Mouse (Mus musculus) hindbrain, embryonic 14.5 days (tissue): ENCODE results near the gene Edn1. TPM values are rescaled to one million over a fixed set of nuclear protein-coding genes. Genes with fewer than 3 reads are reported as not detected.

Experiments
- ATAC-seq: fragments of 200-750 bp; cut with Nextera tagmentation; 2 replicates; pipeline ENCODE4 v1.8.0; 2017; ENCODE audit warnings: moderate number of reproducible peaks, mild to moderate bottlenecking, moderate TSS enrichment, moderate library complexity; ENCODE audit not compliant: low FRiP score
- DNase-seq: peaks from one replicate; pipeline ENCODE4 v3.0.0-alpha.2; 2015; ENCODE audit warnings: low spot score
- H3K27ac ChIP-seq: fragments of 300-500 bp; sonication (generic); 2 replicates; pipeline ENCODE4 v1.5.1; 2014; ENCODE audit warnings: mild to moderate bottlenecking, moderate library complexity
- H3K27me3 ChIP-seq: fragments of 300-500 bp; sonication (generic); 2 replicates; pipeline ENCODE4 v1.6.1; 2014; ENCODE audit warnings: mild to moderate bottlenecking, low read length, mixed read lengths; ENCODE audit not compliant: control insufficient read depth, insufficient read depth
- H3K36me3 ChIP-seq: fragments of 300-500 bp; sonication (generic); replicated peaks from 2 replicates; pipeline ENCODE4 v1.6.1; 2014; ENCODE audit not compliant: control insufficient read depth, insufficient read depth
- H3K4me1 ChIP-seq: fragments of 300-500 bp; sonication (generic); replicated peaks from 2 replicates; pipeline ENCODE4 v1.6.1; 2014; ENCODE audit warnings: antibody characterized with exemption, low read length, mixed read lengths; ENCODE audit not compliant: control insufficient read depth, insufficient read depth
- H3K4me2 ChIP-seq: fragments of 300-500 bp; sonication (generic); replicated peaks from 2 replicates; pipeline ENCODE4 v1.6.1; 2014; ENCODE audit warnings: mild to moderate bottlenecking, moderate library complexity
- H3K4me3 ChIP-seq: fragments of 300-500 bp; sonication (generic); replicated peaks from 2 replicates; pipeline ENCODE4 v1.5.1; 2014; ENCODE audit warnings: mild to moderate bottlenecking, low read length
- H3K9ac ChIP-seq: fragments of 300-500 bp; sonication (generic); 2 replicates; pipeline ENCODE4 v1.6.1; 2014
- H3K9me3 ChIP-seq: fragments of 300-500 bp; sonication (generic); 2 replicates; pipeline ENCODE4 v1.6.1; 2016; ENCODE audit warnings: low read length; ENCODE audit not compliant: control insufficient read depth
- WGBS: fragments of 180-500 bp; shearing (Covaris S2); extraction: QIAGEN DNeasy Blood & Tissue Kit; methylation state at CpG from one replicate; pipeline ENCODE4 v1.1.7; 2014; 5-methylcytosine and 5-hydroxymethylcytosine counted together
- polyA plus RNA-seq: library from polyadenylated mRNA; unstranded; fragments of >200 nt; fragmentation: Nextera tagmentation; extraction: Ambion mirVana; gene quantifications from 2 replicates; pipeline ENCODE4 v1.2.1, GENCODE M21; 2014

Edn1 gene
- polyA plus RNA-seq, 1 experiment from 2014 or later = 3.1 TPM

- DNase-seq (no peak), ATAC-seq (no peak)
- Histone ChIP-seq H3K9ac (no peak overlapping the region), H3K27me3 (peaks cover 10% of the 10 kb centered on the region), H3K27ac (no peak overlapping the region), H3K4me3 (no peak overlapping the region), H3K4me1 (no peaks in the 10 kb centered on the region), H3K9me3 (no peaks in the 10 kb centered on the region), H3K4me2 (no peak overlapping the region), H3K36me3 (no peaks in the 10 kb centered on the region)
- WGBS = 73% methylated on average over 16 of the region's 16 CpGs
Observed at GRCm38 (mm10) chr13:42308368-42309103, 7.3 kb downstream of the Edn1 start.

DNA sequence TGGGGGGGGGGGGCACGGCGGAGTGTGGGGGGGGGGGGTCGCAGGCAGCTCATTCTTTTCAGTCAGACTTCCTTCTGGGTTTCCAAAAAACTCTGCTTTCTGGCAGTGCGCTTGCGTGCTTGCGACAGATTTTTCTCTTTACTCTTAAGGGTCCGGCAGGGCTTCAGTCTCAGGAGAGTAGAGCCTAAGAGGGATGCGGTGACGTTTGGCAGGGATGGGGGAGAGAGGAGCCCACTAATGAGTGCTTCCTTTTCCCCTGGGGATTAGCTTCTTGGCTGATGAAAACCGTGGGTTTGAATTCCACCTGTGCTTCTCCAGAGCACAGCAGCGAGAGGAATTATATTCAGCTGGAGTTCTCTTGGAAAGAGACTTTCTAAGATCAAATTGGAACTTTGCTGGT, 8.5 kb downstream of the Edn1 start:
- no peak for ATAC-seq
- Histone ChIP-seq H3K9me3 (no peaks in the 10 kb centered on the region), H3K27ac (no peak overlapping the region), H3K4me3 (no peak overlapping the region), H3K36me3 (no peaks in the 10 kb centered on the region), H3K4me2 (no peak overlapping the region), H3K9ac (no peak overlapping the region), H3K27me3 (0 out of 2 replicates have a peak, but pooled peaks cover 3% of the 10 kb centered on the region), H3K4me1 (no peaks in the 10 kb centered on the region)
- WGBS = 28% methylated on average over 11 of the region's 11 CpGs
- DNase-seq = no peak

DNA sequence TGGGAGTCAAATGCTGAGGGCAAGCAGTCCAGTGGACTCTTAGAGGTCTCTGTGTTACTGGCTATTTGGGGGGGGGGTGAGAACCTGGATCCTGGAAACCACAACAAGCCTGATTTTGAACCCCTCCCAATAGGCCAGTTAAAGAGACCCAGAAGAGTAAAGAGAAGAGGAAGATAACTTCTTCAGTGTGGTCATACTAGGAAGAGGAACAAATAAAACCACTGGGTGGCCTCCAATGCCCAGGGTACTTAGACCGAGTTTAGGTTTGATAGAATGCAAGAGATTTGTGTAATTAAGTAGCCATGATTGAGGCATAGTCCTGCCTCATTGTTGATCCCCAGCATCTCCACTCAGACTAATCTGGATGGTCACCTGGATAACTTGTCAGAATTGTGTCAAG, 14.4 kb downstream of the Edn1 start:
- no peak overlapping the region for H3K4me2 ChIP-seq
- H3K27me3 ChIP-seq = no peaks in the 10 kb centered on the region
- no peak overlapping the region for H3K4me3 ChIP-seq
- no peaks in the 10 kb centered on the region for H3K9me3 ChIP-seq
- no peaks in the 10 kb centered on the region for H3K36me3 ChIP-seq
- H3K4me1 ChIP-seq = no peaks in the 10 kb centered on the region
- WGBS = 61% methylated on average over 1 of the region's 1 CpGs
- no peak for ATAC-seq
- H3K27ac ChIP-seq = no peak overlapping the region
- DNase-seq = no peak
- no peak overlapping the region for H3K9ac ChIP-seq

DNA sequence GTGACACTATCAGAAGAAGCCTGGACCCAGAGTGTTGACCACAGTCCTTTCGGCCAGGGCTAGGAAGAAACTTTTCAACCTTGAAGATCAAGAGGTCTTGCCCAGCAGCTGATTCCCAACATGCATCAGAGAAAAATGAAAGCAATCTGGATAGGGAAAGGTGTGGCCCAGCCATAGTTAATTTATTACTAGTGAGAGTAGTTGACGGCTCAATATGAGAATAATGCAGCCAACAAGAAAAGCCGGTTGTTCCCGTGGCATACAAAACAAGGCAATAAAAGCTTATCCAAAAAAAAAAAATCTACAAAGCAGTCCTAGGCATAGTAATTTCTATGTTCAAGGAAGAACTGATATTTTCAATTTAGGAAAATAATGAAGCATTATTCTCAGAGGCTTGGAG, 16.5 kb downstream of the Edn1 start:
- no peak for DNase-seq
- WGBS = 92% methylated on average over 4 of the region's 4 CpGs

GRCm38 (mm10) chr13:42328576-42328975, 27.3 kb downstream of the Edn1 start:
- no peak overlapping the region for H3K9ac ChIP-seq
- DNase-seq (no peak), ATAC-seq (no peak)
- H3K27me3 ChIP-seq = no peaks in the 10 kb centered on the region
- H3K4me3 ChIP-seq = no peak overlapping the region
- H3K9me3 ChIP-seq = peaks cover 9% of the 10 kb centered on the region; the same call in 1 of the 2 replicates
- no peak overlapping the region for H3K27ac ChIP-seq
- no peak overlapping the region for H3K4me2 ChIP-seq
- H3K4me1 ChIP-seq = no peaks in the 10 kb centered on the region
- no peaks in the 10 kb centered on the region for H3K36me3 ChIP-seq
- WGBS = 91% methylated on average over 2 of the region's 2 CpGs

More for the DNA sequence above, 16.5 kb downstream of the Edn1 start:
- Histone ChIP-seq H3K4me2 (no peak overlapping the region), H3K27me3 (no peaks in the 10 kb centered on the region), H3K4me1 (no peaks in the 10 kb centered on the region), H3K9ac (no peak overlapping the region), H3K4me3 (no peak overlapping the region), H3K9me3 (no peaks in the 10 kb centered on the region), H3K36me3 (no peaks in the 10 kb centered on the region), H3K27ac (no peak overlapping the region)
- no peak for ATAC-seq

GRCm38 (mm10) chr13:42331104-42331503, 29.8 kb downstream of the Edn1 start:
- DNase-seq (no peak), ATAC-seq (no peak)
- Histone ChIP-seq H3K36me3 (no peaks in the 10 kb centered on the region), H3K4me3 (no peak overlapping the region), H3K9ac (no peak overlapping the region), H3K4me1 (no peaks in the 10 kb centered on the region), H3K27ac (no peak overlapping the region), H3K27me3 (no peaks in the 10 kb centered on the region), H3K9me3 (peaks cover 9% of the 10 kb centered on the region; the same call in 1 of the 2 replicates), H3K4me2 (no peak overlapping the region)
- WGBS = 92% methylated on average over 2 of the region's 2 CpGs

GRCm38 (mm10) chr13:42334981-42335380, 33.7 kb downstream of the Edn1 start:
- no peak overlapping the region for H3K4me2 ChIP-seq
- no peak for ATAC-seq
- H3K4me1 ChIP-seq = no peaks in the 10 kb centered on the region
- DNase-seq = no peak
- 91% methylated on average over 3 of the region's 3 CpGs for WGBS
- H3K27me3 ChIP-seq = no peaks in the 10 kb centered on the region
- no peaks in the 10 kb centered on the region for H3K36me3 ChIP-seq
- H3K9ac ChIP-seq = no peak overlapping the region
- H3K4me3 ChIP-seq = no peak overlapping the region
- no peak overlapping the region for H3K27ac ChIP-seq
- no peaks in the 10 kb centered on the region for H3K9me3 ChIP-seq

GRCm38 (mm10) chr13:42336414-42336813, 35.1 kb downstream of the Edn1 start:
- Histone ChIP-seq H3K4me3 (no peak overlapping the region), H3K4me2 (no peak overlapping the region), H3K36me3 (no peaks in the 10 kb centered on the region), H3K9me3 (no peaks in the 10 kb centered on the region), H3K9ac (no peak overlapping the region), H3K27ac (no peak overlapping the region), H3K4me1 (no peaks in the 10 kb centered on the region), H3K27me3 (no peaks in the 10 kb centered on the region)
- DNase-seq = no peak
- 80% methylated on average over 4 of the region's 4 CpGs for WGBS
- no peak for ATAC-seq

- Histone ChIP-seq H3K4me1 (no peaks in the 10 kb centered on the region), H3K27ac (no peak overlapping the region), H3K4me2 (no peak overlapping the region), H3K9ac (no peak overlapping the region), H3K36me3 (no peaks in the 10 kb centered on the region), H3K9me3 (no peaks in the 10 kb centered on the region), H3K4me3 (no peak overlapping the region), H3K27me3 (no peaks in the 10 kb centered on the region)
- no peak for DNase-seq
- 79% methylated on average over 2 of the region's 2 CpGs for whole genome bisulfite sequencing
- no peak for ATAC-seq
Observed at GRCm38 (mm10) chr13:42337072-42337471, 35.8 kb downstream of the Edn1 start.

GRCm38 (mm10) chr13:42339466-42339865, 38.2 kb downstream of the Edn1 start:
- Histone ChIP-seq H3K9ac (no peak overlapping the region), H3K27ac (no peak overlapping the region), H3K4me3 (no peak overlapping the region), H3K4me2 (no peak overlapping the region), H3K4me1 (no peaks in the 10 kb centered on the region), H3K9me3 (no peaks in the 10 kb centered on the region), H3K36me3 (no peaks in the 10 kb centered on the region), H3K27me3 (no peaks in the 10 kb centered on the region)
- ATAC-seq (no peak), DNase-seq (no peak)
- 79% methylated on average over 2 of the region's 2 CpGs for WGBS
